Mouse (Mus musculus): ENCODE data around the gene 4930503B20Rik. TPM values are rescaled to one million over a fixed set of nuclear protein-coding genes. Genes with fewer than 3 reads are reported as not detected.

4930503B20Rik gene
- polyA plus RNA-seq, 1 experiment = not detected

DNA sequence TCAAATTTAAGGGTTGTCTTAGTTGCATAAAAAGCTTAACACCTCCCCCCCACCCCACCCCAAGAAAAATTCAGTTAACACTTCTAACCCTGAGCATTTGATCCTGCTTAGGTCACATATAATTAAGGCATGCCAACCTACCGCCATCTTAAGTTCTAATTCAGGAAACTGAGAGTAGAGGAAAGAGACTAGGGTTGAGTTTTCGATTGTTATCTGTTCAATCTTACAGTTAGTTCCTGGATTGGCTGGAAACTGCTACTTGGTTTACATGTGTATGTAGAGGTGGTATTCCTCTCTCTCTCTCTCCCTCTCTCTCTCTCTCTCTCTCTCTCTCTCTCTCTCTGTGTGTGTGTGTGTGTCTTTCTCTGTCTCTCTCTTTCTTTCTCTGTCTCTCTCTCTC lies 32.0 kb upstream of the 4930503B20Rik start:
- Histone ChIP-seq H3K27ac (ENCODE audit: insufficient read depth, low read depth, low read length) (no peak overlapping the region), H3K27me3 (ENCODE audit: control insufficient read depth, insufficient read depth, low read length) (peaks cover 4% of the 10 kb centered on the region; the same call in 1 of the 2 replicates), H3K4me3 (ENCODE audit: low read depth, low read length) (no peak overlapping the region), H3K4me1 (ENCODE audit: control insufficient read depth, insufficient read depth, insufficient read length, low read length) (peaks cover 7% of the 10 kb centered on the region), H3K36me3 (ENCODE audit: control insufficient read depth, insufficient read depth, low read length) (no peaks in the 10 kb centered on the region)
- TF ChIP-seq POLR2A (IDR thresholded peaks at IDR 0.05; ENCODE audit: low read depth, low read length) (no peak), CTCF (IDR thresholded peaks at IDR 0.05; ENCODE audit: extremely low read depth, insufficient read length, insufficient replicate concordance, low read depth, low read length) (no peak)
- WGBS = 49% methylated on average over 2 of the region's 2 CpGs

DNA sequence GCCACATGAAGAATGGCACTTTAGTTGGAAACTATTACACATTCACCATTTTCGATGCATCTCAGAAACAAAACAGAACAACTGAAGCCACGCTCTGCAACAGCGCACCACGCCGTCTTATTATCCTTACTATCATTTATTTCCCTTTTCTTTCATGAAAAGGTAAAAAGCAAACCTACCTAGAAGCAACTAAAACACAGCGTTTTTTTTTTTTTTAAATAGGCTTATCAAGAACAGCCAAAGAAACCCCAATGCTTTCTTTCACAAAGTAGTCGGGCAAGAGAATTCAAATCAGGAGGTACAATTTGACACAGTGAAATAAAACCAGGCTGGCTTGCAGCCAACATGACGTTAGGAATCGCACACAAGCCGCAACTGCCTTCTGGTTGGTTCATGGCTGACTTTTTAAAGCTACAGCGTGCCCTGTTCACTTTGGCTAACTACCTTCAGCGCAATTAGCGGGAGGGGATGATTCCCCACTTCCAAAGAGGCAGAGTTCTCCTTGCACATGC lies 31.1 kb upstream of the 4930503B20Rik start:
- Histone ChIP-seq H3K27me3 (ENCODE audit: control insufficient read depth, insufficient read depth, low read length) (peaks cover 4% of the 10 kb centered on the region; the same call in 1 of the 2 replicates), H3K4me1 (ENCODE audit: control insufficient read depth, insufficient read depth, insufficient read length, low read length) (peaks cover 7% of the 10 kb centered on the region), H3K36me3 (ENCODE audit: control insufficient read depth, insufficient read depth, low read length) (no peaks in the 10 kb centered on the region), H3K4me3 (ENCODE audit: low read depth, low read length) (peak overlapping the region; percentile 41), H3K27ac (ENCODE audit: insufficient read depth, low read depth, low read length) (no peak overlapping the region; the same call in 1 of the 2 replicates)
- WGBS = 5% methylated on average over 13 of the region's 13 CpGs
- no peak for TF ChIP-seq POLR2A (IDR thresholded peaks at IDR 0.05; ENCODE audit: low read depth, low read length)
- no peak for TF ChIP-seq CTCF (IDR thresholded peaks at IDR 0.05; ENCODE audit: extremely low read depth, insufficient read length, insufficient replicate concordance, low read depth, low read length)

DNA sequence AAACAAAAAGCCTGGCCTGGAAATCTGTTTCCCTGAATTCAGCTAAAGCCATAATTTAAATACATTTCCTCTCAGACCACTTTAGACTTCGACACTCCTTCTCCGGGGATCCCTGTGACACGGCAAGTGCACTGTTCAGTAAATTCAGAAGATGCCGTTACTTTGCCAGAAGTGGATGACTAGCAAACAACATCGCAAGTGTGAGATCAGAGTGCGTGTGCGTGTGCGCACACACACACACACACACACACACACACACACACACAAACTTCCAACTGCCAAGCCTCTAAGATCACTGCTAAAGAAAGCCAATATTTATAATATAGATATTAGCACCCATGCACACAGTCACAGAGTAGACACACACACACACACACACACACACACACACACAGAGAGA lies 30.6 kb upstream of the 4930503B20Rik start:
- no peak overlapping the region for H3K4me3 ChIP-seq (ENCODE audit: low read depth, low read length)
- peaks cover 4% of the 10 kb centered on the region; the same call in 1 of the 2 replicates for H3K27me3 ChIP-seq (ENCODE audit: control insufficient read depth, insufficient read depth, low read length)
- no peak overlapping the region for H3K27ac ChIP-seq (ENCODE audit: insufficient read depth, low read depth, low read length)
- TF ChIP-seq CTCF (IDR thresholded peaks at IDR 0.05; ENCODE audit: extremely low read depth, insufficient read length, insufficient replicate concordance, low read depth, low read length) (no peak), POLR2A (IDR thresholded peaks at IDR 0.05; ENCODE audit: low read depth, low read length) (no peak)
- peaks cover 7% of the 10 kb centered on the region for H3K4me1 ChIP-seq (ENCODE audit: control insufficient read depth, insufficient read depth, insufficient read length, low read length)
- 13% methylated on average over 8 of the region's 8 CpGs for WGBS
- H3K36me3 ChIP-seq (ENCODE audit: control insufficient read depth, insufficient read depth, low read length) = no peaks in the 10 kb centered on the region

DNA sequence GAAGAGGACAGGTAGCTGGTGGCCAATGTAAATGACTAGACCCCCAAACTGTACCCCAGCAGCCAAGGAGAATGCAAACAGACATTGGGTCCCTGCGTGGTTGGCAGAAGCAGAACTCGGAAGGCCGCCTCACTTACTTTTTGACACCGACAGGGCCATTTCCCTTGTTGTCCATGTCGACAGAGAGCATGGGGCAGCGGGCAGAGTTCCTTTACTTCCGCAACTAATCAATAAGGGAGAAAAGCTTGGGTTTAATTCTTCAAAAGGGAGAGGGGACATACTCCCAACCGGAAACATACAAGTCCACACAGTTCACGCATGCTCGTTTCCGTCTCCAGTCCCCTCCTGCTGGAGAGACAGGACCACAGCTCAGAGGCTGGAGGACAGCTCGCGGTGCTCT lies 29.5 kb upstream of the 4930503B20Rik start:
- WGBS = 94% methylated on average over 13 of the region's 13 CpGs
- Histone ChIP-seq H3K27ac (ENCODE audit: insufficient read depth, low read depth, low read length) (no peak overlapping the region), H3K27me3 (ENCODE audit: control insufficient read depth, insufficient read depth, low read length) (peaks cover 4% of the 10 kb centered on the region; the same call in 1 of the 2 replicates)

DNA sequence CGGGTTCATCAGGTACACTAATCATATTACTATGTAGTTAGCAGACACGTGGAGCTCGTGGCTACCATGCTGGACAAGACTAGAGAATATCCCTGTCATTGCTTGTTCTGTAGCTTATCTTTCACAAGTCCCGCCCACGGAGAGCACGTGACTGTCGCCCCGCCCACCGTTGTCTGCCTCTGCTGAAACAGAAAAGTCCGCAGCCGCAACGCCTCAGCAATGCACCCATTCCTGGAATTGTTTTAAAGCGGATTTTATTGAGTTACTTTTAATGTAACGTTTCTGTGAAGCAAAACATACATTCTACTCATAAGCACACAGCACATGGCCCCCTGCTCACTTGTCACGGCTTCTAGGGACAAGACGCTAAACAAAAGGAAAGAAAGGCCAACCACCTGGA lies 28.5 kb upstream of the 4930503B20Rik start:
- TF ChIP-seq POLR2A (IDR thresholded peaks at IDR 0.05; ENCODE audit: low read depth, low read length) (no peak), CTCF (IDR thresholded peaks at IDR 0.05; ENCODE audit: extremely low read depth, insufficient read length, insufficient replicate concordance, low read depth, low read length) (no peak)
- Histone ChIP-seq H3K4me3 (ENCODE audit: low read depth, low read length) (no peak overlapping the region), H3K27me3 (ENCODE audit: control insufficient read depth, insufficient read depth, low read length) (no peaks in the 10 kb centered on the region), H3K27ac (ENCODE audit: insufficient read depth, low read depth, low read length) (no peak overlapping the region), H3K4me1 (ENCODE audit: control insufficient read depth, insufficient read depth, insufficient read length, low read length) (peaks cover under 1% of the 10 kb centered on the region; the same call in 1 of the 2 replicates), H3K36me3 (ENCODE audit: control insufficient read depth, insufficient read depth, low read length) (no peaks in the 10 kb centered on the region)
- WGBS = 91% methylated on average over 16 of the region's 16 CpGs

More for the DNA sequence above, 29.5 kb upstream of the 4930503B20Rik start:
- TF ChIP-seq CTCF (IDR thresholded peaks at IDR 0.05; ENCODE audit: extremely low read depth, insufficient read length, insufficient replicate concordance, low read depth, low read length) = no peak
- no peak for TF ChIP-seq POLR2A (IDR thresholded peaks at IDR 0.05; ENCODE audit: low read depth, low read length)
- Histone ChIP-seq H3K4me3 (ENCODE audit: low read depth, low read length) (no peak overlapping the region), H3K36me3 (ENCODE audit: control insufficient read depth, insufficient read depth, low read length) (no peaks in the 10 kb centered on the region), H3K4me1 (ENCODE audit: control insufficient read depth, insufficient read depth, insufficient read length, low read length) (peaks cover 7% of the 10 kb centered on the region)

DNA sequence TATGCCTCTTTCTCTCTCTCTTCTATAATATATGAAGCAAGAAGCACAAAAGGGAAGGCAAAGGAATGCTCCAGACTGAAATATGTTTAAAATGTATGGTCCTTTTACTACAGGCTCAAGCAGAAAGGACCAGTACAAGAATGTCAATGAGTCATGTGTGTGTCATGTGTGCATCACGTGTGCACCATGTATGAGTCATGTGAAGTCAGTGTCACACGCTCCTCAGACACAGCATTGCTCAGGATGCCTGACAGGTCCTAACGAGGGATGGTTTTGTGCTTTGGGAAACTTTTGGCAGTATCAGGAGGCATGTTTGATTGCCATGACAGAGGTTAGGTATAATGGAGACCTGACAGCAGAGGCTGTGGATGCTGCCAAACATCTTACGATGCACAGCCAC lies 25.1 kb upstream of the 4930503B20Rik start:
- no peak for TF ChIP-seq CTCF (IDR thresholded peaks at IDR 0.05; ENCODE audit: extremely low read depth, insufficient read length, insufficient replicate concordance, low read depth, low read length)
- TF ChIP-seq POLR2A (IDR thresholded peaks at IDR 0.05; ENCODE audit: low read depth, low read length) = no peak
- no peaks in the 10 kb centered on the region for H3K36me3 ChIP-seq (ENCODE audit: control insufficient read depth, insufficient read depth, low read length)
- 87% methylated on average over 4 of the region's 4 CpGs for WGBS
- no peaks in the 10 kb centered on the region for H3K27me3 ChIP-seq (ENCODE audit: control insufficient read depth, insufficient read depth, low read length)
- no peak overlapping the region for H3K4me3 ChIP-seq (ENCODE audit: low read depth, low read length)
- H3K27ac ChIP-seq (ENCODE audit: insufficient read depth, low read depth, low read length) = no peak overlapping the region
- no peaks in the 10 kb centered on the region for H3K4me1 ChIP-seq (ENCODE audit: control insufficient read depth, insufficient read depth, insufficient read length, low read length)

DNA sequence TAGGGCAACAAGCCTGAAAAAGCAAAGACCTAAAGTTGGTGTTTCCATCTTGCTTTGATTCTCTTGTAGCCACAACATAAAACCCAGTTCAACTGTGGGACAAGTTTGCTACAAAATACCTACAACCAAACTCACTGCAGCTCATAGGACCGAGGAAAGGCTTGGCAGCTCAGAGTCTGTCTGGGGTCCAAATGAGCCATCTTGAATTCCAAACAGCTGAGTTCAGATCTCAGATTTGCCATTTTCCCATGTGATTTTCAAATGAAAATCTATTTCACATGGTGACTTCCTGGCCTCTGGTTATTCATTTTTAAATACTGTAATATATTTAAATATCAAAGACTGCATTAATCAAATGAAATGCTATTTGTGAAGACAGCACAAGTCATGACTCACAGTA lies 24.0 kb upstream of the 4930503B20Rik start:
- TF ChIP-seq CTCF (IDR thresholded peaks at IDR 0.05; ENCODE audit: extremely low read depth, insufficient read length, insufficient replicate concordance, low read depth, low read length) (no peak), POLR2A (IDR thresholded peaks at IDR 0.05; ENCODE audit: low read depth, low read length) (no peak)
- Histone ChIP-seq H3K36me3 (ENCODE audit: control insufficient read depth, insufficient read depth, low read length) (no peaks in the 10 kb centered on the region), H3K4me1 (ENCODE audit: control insufficient read depth, insufficient read depth, insufficient read length, low read length) (no peaks in the 10 kb centered on the region), H3K27me3 (ENCODE audit: control insufficient read depth, insufficient read depth, low read length) (no peaks in the 10 kb centered on the region), H3K4me3 (ENCODE audit: low read depth, low read length) (no peak overlapping the region), H3K27ac (ENCODE audit: insufficient read depth, low read depth, low read length) (no peak overlapping the region)
- WGBS = 83% methylated on average over 1 of the region's 1 CpGs

Measured in small intestine, adult 2 months (tissue).